Mouse (Mus musculus) heart, adult 18-20 months (tissue): ENCODE results near the gene Tfeb. TPM values are rescaled to one million over a fixed set of nuclear protein-coding genes. Genes with fewer than 3 reads are reported as not detected.

Source experiments
- DNase-seq, 2 experiments: peaks; one replicate each; pipeline ENCODE4 v3.0.0; 2021 to 2022; ENCODE audit warnings: mixed read lengths in 1 of 2
- long read RNA-seq, 2 experiments: library from polyadenylated mRNA; stranded (forward); transcript quantifications; one replicate each; pipeline ENCODE4 v2.0.0; 2021
- total RNA-seq, 2 experiments: library from RNA; stranded (reverse); gene quantifications; 2 replicates each; pipeline ENCODE4 v1.2.3; 2021

Tfeb gene
- 10 to 100 TPM; 35.0 to 40.0 TPM for total RNA-seq
- long read RNA-seq, experiment 1, transcript Tfeb-202 (9 exons, 2,342 nt) = major isoform, 15 of 28 reads
- long read RNA-seq, experiment 1, partial matches to known transcripts = 6 of 28 reads
- long read RNA-seq, experiment 1, other reads (novel, unspliced or antisense) = 4 of 28 reads
- long read RNA-seq, experiment 2, transcript Tfeb-202 (9 exons, 2,342 nt) = major isoform, 11 of 15 reads
- long read RNA-seq, experiment 2, partial matches to known transcripts = 2 of 15 reads
- long read RNA-seq, experiment 2, other reads (novel, unspliced or antisense) = 2 of 15 reads

DNA sequence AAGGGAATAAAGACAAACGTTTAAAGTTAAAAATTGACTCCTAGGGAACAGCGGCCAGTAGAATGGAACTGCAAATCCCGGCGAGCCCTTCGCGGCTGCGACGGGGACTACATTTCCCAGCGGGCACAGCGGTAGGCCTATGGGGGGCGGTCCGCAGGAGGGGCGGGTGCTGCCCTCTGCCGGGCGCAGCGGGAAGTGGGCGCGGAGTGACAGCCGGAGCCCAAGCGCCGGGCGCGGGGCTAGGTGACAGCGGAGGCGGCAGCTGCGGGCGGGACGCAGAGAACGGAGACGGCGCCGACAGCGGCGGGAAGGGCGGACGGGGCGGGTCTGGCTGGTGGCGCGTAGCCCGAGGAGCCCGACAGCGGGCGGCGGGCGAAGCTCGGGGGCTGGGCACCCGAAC, at the start of gene Tfeb:
Gene Tfeb (plus strand): TSS at position 175 of the 400 bp plus-strand sequence.
- peak; percentile 97 to 98 for DNase-seq

DNA sequence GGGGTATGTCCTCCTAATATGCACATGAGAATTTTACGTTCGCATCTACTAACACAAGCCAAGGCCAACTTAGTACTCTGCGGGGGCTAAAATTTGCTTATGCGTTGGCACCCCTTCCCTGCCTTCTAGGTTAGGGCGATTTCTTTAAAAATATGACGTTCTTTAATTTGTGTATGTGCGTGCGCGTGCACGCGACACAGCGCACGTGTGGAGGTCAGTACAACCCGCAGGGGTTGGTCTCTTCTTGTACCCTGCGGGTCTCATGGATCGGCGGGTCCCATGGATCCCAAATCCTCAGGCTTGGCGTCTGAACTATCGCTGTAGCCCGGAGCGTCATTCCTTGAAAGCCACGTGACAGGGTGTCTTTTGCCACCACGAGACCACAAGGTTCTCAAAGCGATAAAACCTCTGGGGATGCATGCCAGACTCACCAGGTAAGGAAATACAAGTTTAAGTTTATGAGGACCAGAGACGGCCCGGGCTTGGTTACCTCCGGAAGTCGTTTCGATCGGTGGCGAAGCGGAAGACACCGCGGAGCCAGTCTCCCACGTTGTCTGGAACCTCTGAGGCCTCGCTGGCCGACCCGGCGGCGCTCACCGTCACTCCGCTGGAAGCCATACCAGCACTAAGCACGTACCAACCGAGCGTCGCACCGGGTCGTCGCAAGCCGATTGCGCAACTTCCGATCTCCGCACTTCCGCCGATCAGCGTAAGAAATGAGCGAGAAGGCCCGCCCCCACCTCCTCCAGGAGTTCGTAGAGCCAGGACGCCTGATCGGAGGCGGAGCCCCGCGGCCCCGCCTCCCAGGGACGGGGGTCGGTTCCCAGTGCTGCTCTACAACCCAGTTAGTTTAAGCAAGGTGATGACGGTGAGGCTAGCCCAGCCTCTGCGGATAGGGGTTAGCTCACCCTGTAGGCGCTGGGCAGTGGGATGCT, 49.2 kb upstream of the Tfeb start:
- DNase-seq = peak; percentile 96 to 97

GRCm38 (mm10) chr17:47688344-47688607, 48.6 kb upstream of the Tfeb start, which contains the start of gene Tomm6:
TSS of gene Tomm6 (minus strand) at chr17:47688386.
- DNase-seq = no peak

GRCm38 (mm10) chr17:47688608-47689575, 47.9 kb upstream of the Tfeb start, which contains the start of gene Frs3:
TSS of gene Frs3 (plus strand) at chr17:47689030.
- peak; percentile 70 to 75 for DNase-seq

DNA sequence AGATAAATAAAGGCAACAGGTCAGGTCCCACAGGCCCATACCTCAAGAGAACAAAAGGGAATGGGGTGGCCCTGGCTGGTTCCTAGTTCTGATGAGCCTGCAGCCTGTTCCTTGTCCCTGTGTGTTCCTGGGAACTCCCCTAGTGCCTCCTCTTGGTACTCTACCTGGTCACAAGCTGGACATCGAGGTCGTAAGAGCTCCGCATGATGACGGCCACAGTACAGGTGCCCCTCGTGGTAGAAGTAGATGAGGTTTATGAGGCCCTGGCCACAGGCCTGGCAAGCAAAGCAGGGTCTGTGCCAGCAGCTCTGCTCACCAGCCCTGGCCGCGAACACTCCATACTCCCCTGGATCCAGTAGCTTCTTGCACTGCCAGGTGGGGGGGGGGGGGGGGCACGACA, 46.9 kb upstream of the Tfeb start:
- no peak for DNase-seq

DNA sequence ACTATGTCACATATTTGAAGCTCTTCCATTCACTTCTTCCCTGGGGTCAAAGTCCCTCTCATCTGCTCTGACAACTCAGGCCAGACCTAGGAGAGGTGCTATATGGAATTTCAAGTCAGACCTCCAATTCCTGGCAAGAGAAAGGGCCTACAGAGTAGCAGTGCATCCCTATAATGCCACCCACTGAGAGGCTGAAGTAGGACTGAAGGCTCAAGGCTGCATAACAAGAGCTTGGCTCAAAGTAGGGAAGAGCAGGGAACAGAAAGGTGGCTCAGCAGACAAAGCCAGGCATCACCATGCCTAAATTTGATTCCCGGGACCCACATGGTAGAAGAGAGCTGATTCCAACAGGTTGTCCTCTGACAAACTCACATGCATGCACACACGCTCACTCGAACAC, 45.2 kb upstream of the Tfeb start:
- no peak for DNase-seq

DNA sequence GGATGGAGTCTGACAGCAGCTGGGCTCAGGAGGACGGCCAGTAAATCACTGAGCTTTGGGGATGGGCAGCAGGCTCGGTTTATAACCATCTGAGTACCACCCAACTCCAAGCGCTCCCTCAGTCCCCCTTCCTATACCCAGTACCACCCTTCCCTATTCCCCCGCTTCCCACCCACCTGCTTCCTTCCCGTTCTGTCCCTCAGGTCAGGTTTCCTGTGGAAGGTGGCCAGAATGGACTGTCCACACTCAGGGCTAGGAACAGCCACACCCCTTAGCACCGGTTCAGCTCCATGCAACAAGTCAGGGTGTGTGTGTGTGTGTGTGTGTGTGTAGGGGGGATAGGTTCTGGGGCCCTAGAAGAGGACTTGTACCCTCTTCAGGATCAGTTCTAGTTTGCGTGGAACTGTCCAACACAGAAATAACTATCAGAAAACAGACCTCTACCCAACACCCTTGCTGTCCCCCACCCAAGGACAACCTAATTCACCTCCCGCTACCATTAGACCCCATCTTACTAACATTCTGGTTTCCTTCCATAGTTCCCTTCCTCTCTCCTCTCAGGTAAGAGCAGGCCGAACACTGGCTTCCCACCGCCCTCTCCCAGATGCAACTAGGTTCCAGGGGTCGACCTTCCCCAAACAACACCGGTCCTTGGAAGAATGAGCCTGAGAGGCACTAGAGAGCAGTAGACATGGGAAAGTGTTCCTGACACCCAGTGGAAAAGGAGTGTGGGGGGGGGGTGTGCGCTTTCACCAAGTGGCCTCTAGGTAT, 43.0 kb upstream of the Tfeb start:
- peak; percentile 62 to 82 for DNase-seq

GRCm38 (mm10) chr17:47694442-47694502, 42.6 kb upstream of the Tfeb start, which contains the start of gene Gm21981:
TSS of gene Gm21981 (minus strand) at chr17:47694455.
- DNase-seq = no peak

- peak; percentile 98 for DNase-seq
These were observed 42.1 kb upstream of the Tfeb start, which contains the start of gene Prickle4 for GRCm38 (mm10) chr17:47694503-47695336. TSS of gene Prickle4 (minus strand) at chr17:47694736.

DNA sequence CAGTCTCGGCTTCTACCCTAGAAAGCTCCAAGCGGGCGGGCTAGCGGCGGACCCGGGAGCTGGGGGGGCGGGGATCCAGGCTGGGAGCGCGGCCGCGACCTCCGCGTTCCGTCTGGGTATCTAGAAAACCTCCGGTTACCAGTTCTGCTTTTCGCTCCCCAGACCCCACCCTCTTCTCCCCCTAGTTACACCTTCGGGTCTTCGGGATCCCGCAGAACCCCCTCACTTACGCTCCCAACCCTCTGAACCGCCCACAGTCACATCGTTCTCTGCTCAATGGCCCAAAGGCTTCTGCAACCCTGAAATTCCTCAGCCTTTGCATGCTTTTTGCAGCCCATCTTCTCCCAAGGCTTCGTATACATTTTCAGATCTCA, 41.5 kb upstream of the Tfeb start:
- no peak for DNase-seq

GRCm38 (mm10) chr17:47698156-47698555, 38.7 kb upstream of the Tfeb start:
- DNase-seq = no peak

DNA sequence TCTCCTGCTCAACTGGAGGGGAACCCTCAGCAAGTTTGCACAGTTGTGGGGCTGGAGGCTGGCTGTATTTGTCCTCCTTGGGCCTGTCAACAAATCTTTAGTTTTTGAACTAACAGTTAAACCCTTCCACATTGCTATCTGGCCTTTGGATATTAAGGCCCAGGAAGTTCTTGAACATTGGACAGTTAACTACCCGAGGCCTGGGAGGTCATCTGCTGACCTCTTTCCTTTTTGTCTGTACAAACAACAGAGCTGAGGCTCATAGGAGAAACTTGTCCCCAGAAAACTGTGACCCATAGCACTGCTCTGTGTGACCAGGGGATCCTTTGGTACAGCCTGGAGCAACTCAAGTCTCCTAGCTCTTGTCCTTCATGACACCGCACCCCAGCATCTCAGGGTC, 37.8 kb upstream of the Tfeb start:
- DNase-seq = no peak

GRCm38 (mm10) chr17:47701793-47702192, 35.0 kb upstream of the Tfeb start:
- DNase-seq = no peak

DNA sequence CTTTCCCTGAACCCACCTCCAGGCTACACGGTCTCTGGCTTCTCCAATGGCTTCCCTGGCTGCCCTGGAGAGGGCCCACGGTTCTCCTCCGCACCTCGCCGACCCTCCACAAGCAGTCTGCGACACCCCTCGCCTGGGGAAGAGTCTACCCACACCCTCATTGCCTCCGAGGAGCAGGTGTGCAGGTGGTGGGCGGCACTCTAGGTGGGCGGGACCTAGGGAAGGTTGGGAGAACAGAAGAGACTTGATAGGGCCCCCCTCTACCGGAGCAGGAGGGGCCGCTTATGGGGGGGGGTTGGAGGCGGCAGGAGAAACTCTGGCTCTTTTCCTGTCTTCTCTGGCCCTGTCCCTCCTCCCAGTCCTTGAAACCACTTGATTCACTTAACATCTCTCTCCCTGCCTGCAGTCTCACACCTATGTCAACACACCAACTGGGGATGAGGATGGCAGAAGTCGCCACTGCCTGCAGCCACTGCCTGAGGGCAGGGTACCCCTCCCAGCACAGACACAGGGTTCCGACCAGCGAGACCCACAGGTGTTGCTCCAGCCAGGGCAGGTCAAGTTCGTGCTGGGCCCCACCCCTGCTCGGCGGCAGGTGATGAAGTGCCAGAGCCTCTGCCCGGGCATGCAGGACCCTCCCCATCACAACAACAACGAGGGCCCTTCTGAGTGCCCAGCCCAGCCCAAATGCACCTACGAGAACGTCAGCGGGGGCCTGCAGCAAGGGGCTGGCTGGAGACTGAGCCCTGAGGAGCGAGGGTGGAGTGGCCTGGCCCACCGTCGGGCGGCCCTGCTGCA, 34.1 kb upstream of the Tfeb start:
- DNase-seq = no peak

GRCm38 (mm10) chr17:47703556-47703955, 33.3 kb upstream of the Tfeb start:
- DNase-seq = no peak

- DNase-seq = no peak
These were observed 32.1 kb upstream of the Tfeb start for GRCm38 (mm10) chr17:47704692-47705091.

DNA sequence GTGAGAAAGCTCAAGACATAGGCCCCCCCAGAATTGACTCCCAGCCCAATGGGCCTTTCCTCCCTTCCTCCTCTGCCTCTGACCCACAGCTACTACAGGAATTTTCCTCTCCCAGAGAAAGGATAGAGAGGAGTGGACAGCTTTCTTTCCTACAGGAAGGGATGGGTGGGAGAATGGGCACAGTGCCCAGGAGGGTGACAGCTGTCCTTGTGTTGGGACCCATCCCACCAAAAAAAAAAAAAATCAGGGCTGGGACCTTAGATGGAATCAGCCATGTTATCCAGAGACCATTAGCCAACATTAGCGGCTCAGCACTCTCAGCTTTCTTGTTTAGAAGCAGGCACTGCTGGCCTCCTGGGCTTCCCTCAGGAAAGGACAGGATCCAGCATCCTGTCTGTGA, 30.6 kb upstream of the Tfeb start:
- peak in 1 of 2 experiments; percentile 16 for DNase-seq

DNA sequence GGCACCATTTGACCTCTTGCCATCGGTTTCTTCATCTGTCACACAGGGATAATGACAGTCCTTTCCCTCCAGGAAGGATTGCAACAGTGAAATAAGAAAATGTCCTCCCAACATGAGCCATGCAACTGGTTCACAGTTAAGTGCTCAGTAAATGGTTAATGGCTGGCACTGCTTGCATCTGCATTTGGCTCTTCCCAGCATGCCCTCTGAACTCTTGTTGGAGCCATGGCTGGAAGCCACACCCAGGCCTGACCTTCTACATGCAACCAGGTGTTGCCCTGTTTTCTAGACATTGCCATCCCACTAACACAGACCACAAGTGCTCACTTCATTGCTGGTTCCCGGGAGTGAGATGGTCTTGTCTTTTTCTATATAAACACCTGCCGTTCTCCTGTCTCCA, 28.9 kb upstream of the Tfeb start:
- DNase-seq = no peak

- no peak for DNase-seq
These were observed 27.9 kb upstream of the Tfeb start for GRCm38 (mm10) chr17:47708972-47709371.

GRCm38 (mm10) chr17:47710036-47710435, 26.8 kb upstream of the Tfeb start:
- no peak for DNase-seq
